Mouse (Mus musculus): ENCODE measurements around the gene Fndc8. TPM values are rescaled to one million over a fixed set of nuclear protein-coding genes. Genes with fewer than 3 reads are reported as not detected.

Fndc8 gene
- 0.10 TPM in 1 of 2 replicates, not detected in the other for polyA plus RNA-seq (2015; fragmentation: Nextera tagmentation; extraction: Ambion mirVana)

GRCm38 (mm10) chr11:82891936-82892335, at the start of gene Fndc8:
Gene Fndc8, plus strand, starts transcription at chr11:82892124.

GRCm38 (mm10) chr11:82871031-82871446, 20.9 kb upstream of the Fndc8 start, which contains the start of gene Rffl:
Gene Rffl, minus strand, starts transcription at chr11:82871210.

GRCm38 (mm10) chr11:82890342-82890762, 1.6 kb upstream of the Fndc8 start, which contains the start of gene Rad51d:
Gene Rad51d, minus strand, starts transcription at chr11:82890614.

GRCm38 (mm10) chr11:82907651-82908607, 16.0 kb downstream of the Fndc8 start, which contains the start of gene Nle1:
Gene Nle1, minus strand, starts transcription at chr11:82908411.

GRCm38 (mm10) chr11:82910250-82910649, 18.3 kb downstream of the Fndc8 start, which contains the start of gene Unc45b:
Gene Unc45b, plus strand, starts transcription at chr11:82910550.

Other genes starting within 250 kb of the Fndc8 start
- 0.22 and 0.46 TPM in 2 replicates for gene Cct6b, start 127.8 kb upstream of the Fndc8 start, polyA plus RNA-seq (2015; fragmentation: Nextera tagmentation; extraction: Ambion mirVana)
- 23.1 and 23.6 TPM in 2 replicates for gene Zfp830, start 127.8 kb upstream of the Fndc8 start, polyA plus RNA-seq (2015; fragmentation: Nextera tagmentation; extraction: Ambion mirVana)
- gene Lig3, start 111.0 kb upstream of the Fndc8 start, polyA plus RNA-seq (2015; fragmentation: Nextera tagmentation; extraction: Ambion mirVana), result 12.5 and 13.4 TPM in 2 replicates
- gene Rffl, start 20.9 kb upstream of the Fndc8 start, polyA plus RNA-seq (2015; fragmentation: Nextera tagmentation; extraction: Ambion mirVana), result 6.7 and 7.2 TPM in 2 replicates
- gene Rad51d, start 1.5 kb upstream of the Fndc8 start, polyA plus RNA-seq (2015; fragmentation: Nextera tagmentation; extraction: Ambion mirVana), result 9.7 and 11.4 TPM in 2 replicates
- gene Nle1, start 16.3 kb downstream of the Fndc8 start, polyA plus RNA-seq (2015; fragmentation: Nextera tagmentation; extraction: Ambion mirVana), result 16.7 and 18.3 TPM in 2 replicates
- gene Unc45b, start 18.4 kb downstream of the Fndc8 start, polyA plus RNA-seq (2015; fragmentation: Nextera tagmentation; extraction: Ambion mirVana), result 7.5 and 8.1 TPM in 2 replicates
- 8.5 and 10.7 TPM in 2 replicates for gene Slfn5, start 59.2 kb downstream of the Fndc8 start, polyA plus RNA-seq (2015; fragmentation: Nextera tagmentation; extraction: Ambion mirVana)
- gene Slfn9, start 99.7 kb downstream of the Fndc8 start, polyA plus RNA-seq (2015; fragmentation: Nextera tagmentation; extraction: Ambion mirVana), result 7.9 and 11.1 TPM in 2 replicates
- gene Slfn8, start 128.7 kb downstream of the Fndc8 start, polyA plus RNA-seq (2015; fragmentation: Nextera tagmentation; extraction: Ambion mirVana), result 0.76 and 1.2 TPM in 2 replicates
- 10.0 and 17.9 TPM in 2 replicates for gene Slfn2, start 173.0 kb downstream of the Fndc8 start, polyA plus RNA-seq (2015; fragmentation: Nextera tagmentation; extraction: Ambion mirVana)
- 0.43 and 2.6 TPM in 2 replicates for gene Slfn1, start 224.7 kb downstream of the Fndc8 start, polyA plus RNA-seq (2015; fragmentation: Nextera tagmentation; extraction: Ambion mirVana)